Mouse (Mus musculus) granulocyte monocyte progenitor cell, adult 5-6 weeks (primary cell): ENCODE measurements around the gene Rita1. TPM values are rescaled to one million over a fixed set of nuclear protein-coding genes. Genes with fewer than 3 reads are reported as not detected.

Experiments used
- ATAC-seq: replicated peaks from 2 replicates; pipeline ENCODE4 v1.8.0; 2016; ENCODE audit warnings: mild to moderate bottlenecking, moderate TSS enrichment, inconsistent platforms; ENCODE audit not compliant: poor library complexity, severe bottlenecking
- total RNA-seq, 2 experiments: library from RNA; stranded (forward) in 1 of 2; stranded (reverse) in 1 of 2; fragments of 200-712, 200-1000 nt in 1 of 2; fragments of >200 nt in 1 of 2; fragmentation: Nextera tagmentation in 1 of 2; gene quantifications; 2 replicates each; pipeline ENCODE4 v1.2.3; 2014 to 2017

The Rita1 gene
- total RNA-seq, 2 experiments from 2014 or later = 3.0 to 3.9 TPM

- no peak; the same call in 1 of the 2 replicates for ATAC-seq
These were observed 18.7 kb upstream of the Rita1 start for GRCm38 (mm10) chr5:120631128-120631527.

- no peak for ATAC-seq
These were observed 16.2 kb upstream of the Rita1 start for GRCm38 (mm10) chr5:120628624-120629023.

GRCm38 (mm10) chr5:120627515-120628300 is 15.3 kb upstream of the Rita1 start:
- no peak for ATAC-seq

GRCm38 (mm10) chr5:120626399-120626798 is 14.0 kb upstream of the Rita1 start:
- ATAC-seq = peak; percentile 36

GRCm38 (mm10) chr5:120624427-120624826 is 12.0 kb upstream of the Rita1 start:
- no peak for ATAC-seq

- ATAC-seq = no peak
These were observed 9.9 kb upstream of the Rita1 start for GRCm38 (mm10) chr5:120622198-120622851.

GRCm38 (mm10) chr5:120621846-120622197 is 9.4 kb upstream of the Rita1 start:
- ATAC-seq = no peak

- ATAC-seq = no peak
These were observed 8.8 kb upstream of the Rita1 start for GRCm38 (mm10) chr5:120621078-120621765.

GRCm38 (mm10) chr5:120620375-120621077 is 8.1 kb upstream of the Rita1 start:
- ATAC-seq = peak; percentile 80

GRCm38 (mm10) chr5:120619201-120619600 is 6.8 kb upstream of the Rita1 start:
- no peak; the same call in 1 of the 2 replicates for ATAC-seq

GRCm38 (mm10) chr5:120618778-120619177 is 6.4 kb upstream of the Rita1 start:
- ATAC-seq = no peak

GRCm38 (mm10) chr5:120615903-120616302 is 3.5 kb upstream of the Rita1 start:
- ATAC-seq = no peak

- ATAC-seq = peak; percentile 83
These were observed 624 bp upstream of the Rita1 start for GRCm38 (mm10) chr5:120612822-120613604.

- ATAC-seq = no peak
These were observed 973 bp downstream of the Rita1 start for GRCm38 (mm10) chr5:120611416-120611815.

GRCm38 (mm10) chr5:120610906-120611305 is 1.5 kb downstream of the Rita1 start:
- ATAC-seq = no peak

- no peak for ATAC-seq
These were observed 3.1 kb downstream of the Rita1 start for GRCm38 (mm10) chr5:120609246-120609775.

GRCm38 (mm10) chr5:120607335-120607734 is 5.1 kb downstream of the Rita1 start:
- no peak for ATAC-seq

GRCm38 (mm10) chr5:120606590-120607200 is 5.7 kb downstream of the Rita1 start:
- ATAC-seq = no peak

- ATAC-seq = peak; percentile 85
These were observed 6.7 kb downstream of the Rita1 start for GRCm38 (mm10) chr5:120605688-120606087.
